Mouse (Mus musculus): Measurements from ENCODE around the gene Smco2.
A peak's percentile ranks its signal among the peaks of the same experiment; 100 is the strongest.
"Not testable (repeated sequence)": the region's sequence is repeated elsewhere in the genome, so short reads cannot be mapped to it uniquely, and the experiment has no call there.

Gene Smco2

GRCm38 (mm10) chr6:146863154-146863553 lies 13.2 kb downstream of the Smco2 start:
- DNase-seq = no peak

GRCm38 (mm10) chr6:146864370-146864769 lies 14.5 kb downstream of the Smco2 start:
- not testable (repeated sequence) for DNase-seq

GRCm38 (mm10) chr6:146865701-146866100 lies 15.8 kb downstream of the Smco2 start:
- DNase-seq = no peak

- no peak for DNase-seq
Measured at GRCm38 (mm10) chr6:146871975-146872374, 22.1 kb downstream of the Smco2 start.

- DNase-seq = no peak
Measured at GRCm38 (mm10) chr6:146874415-146874814, 24.5 kb downstream of the Smco2 start.

GRCm38 (mm10) chr6:146876820-146877219 lies 26.9 kb downstream of the Smco2 start:
- DNase-seq = no peak

- DNase-seq = no peak
Measured at GRCm38 (mm10) chr6:146877425-146878045, 27.6 kb downstream of the Smco2 start.

- DNase-seq = no peak
Measured at GRCm38 (mm10) chr6:146878926-146879325, 29.0 kb downstream of the Smco2 start.

- no peak for DNase-seq
Measured at GRCm38 (mm10) chr6:146879856-146880255, 30.0 kb downstream of the Smco2 start.

GRCm38 (mm10) chr6:146880296-146880695 lies 30.4 kb downstream of the Smco2 start:
- DNase-seq = no peak

- DNase-seq = no peak
Measured at GRCm38 (mm10) chr6:146881896-146882770, 32.2 kb downstream of the Smco2 start.

- DNase-seq = no peak
Measured at GRCm38 (mm10) chr6:146883426-146883825, 33.5 kb downstream of the Smco2 start.

GRCm38 (mm10) chr6:146884171-146884570 lies 34.3 kb downstream of the Smco2 start:
- DNase-seq = no peak

GRCm38 (mm10) chr6:146884851-146885250 lies 34.9 kb downstream of the Smco2 start:
- no peak for DNase-seq

GRCm38 (mm10) chr6:146887958-146888659 lies 38.2 kb downstream of the Smco2 start, which contains the start of gene Ppfibp1:
TSS of gene Ppfibp1 (plus strand) at chr6:146888487.
- peak; percentile 98 for DNase-seq

- DNase-seq = no peak
Measured at GRCm38 (mm10) chr6:146888660-146889490, 39.0 kb downstream of the Smco2 start.

- DNase-seq = no peak
Measured at GRCm38 (mm10) chr6:146890215-146890614, 40.3 kb downstream of the Smco2 start.

GRCm38 (mm10) chr6:146890633-146891032 lies 40.7 kb downstream of the Smco2 start:
- no peak for DNase-seq

- DNase-seq = no peak
Measured at GRCm38 (mm10) chr6:146893890-146894289, 44.0 kb downstream of the Smco2 start.

GRCm38 (mm10) chr6:146898709-146899108 lies 48.8 kb downstream of the Smco2 start:
- no peak for DNase-seq

- no peak for DNase-seq
Measured at GRCm38 (mm10) chr6:146899647-146900046, 49.7 kb downstream of the Smco2 start.

- DNase-seq = no peak
Measured at GRCm38 (mm10) chr6:146901929-146902328, 52.0 kb downstream of the Smco2 start.

GRCm38 (mm10) chr6:146903632-146904031 lies 53.7 kb downstream of the Smco2 start:
- no peak for DNase-seq
